Comparison of ENCODE assay signal across 10 mouse cellular contexts in genomic region chr14:75179255-75179963, GRCm38 (mm10). TPM values are rescaled to one million over a fixed set of nuclear protein-coding genes. Genes with fewer than 3 reads are reported as not detected.
DNase-seq lines count a peak whose midpoint lies in the region; ATAC-seq and TF ChIP-seq lines count a peak whose summit lies in the region.
"Had no signal": no experiment of that assay in that cellular context is flagged by ENCODE, and none has a peak within 500 bp of the region (broad histone marks: within the 10 kb centered on the region; RNA-seq: fewer than 3 reads in every experiment).

No protein-coding gene starts in this region.

- H3K9ac ChIP-seq in heart, embryonic 12.5 days, result no peak overlapping the region
- peak overlapping the region; percentile 72 for H3K9ac ChIP-seq in liver, postnatal 0 days (replicated peaks)
- no peak overlapping the region for H3K9ac ChIP-seq in neural tube, embryonic 15.5 days (replicated peaks)
- no peak overlapping the region for H3K9ac ChIP-seq in hindbrain, embryonic 12.5 days

- 75% methylated on average over 20 of the region's 20 CpGs for WGBS in heart, embryonic 12.5 days
- 33% methylated on average over 20 of the region's 20 CpGs for WGBS in liver, postnatal 0 days (ENCODE audit: insufficient replicate concordance)
- 86% methylated on average over 20 of the region's 20 CpGs for WGBS in neural tube, embryonic 15.5 days
- 87% methylated on average over 20 of the region's 20 CpGs for WGBS in hindbrain, embryonic 12.5 days

- H3K27me3 ChIP-seq in heart, embryonic 12.5 days (replicated peaks), result no peaks in the 10 kb centered on the region
- H3K27me3 ChIP-seq in liver, postnatal 0 days (ENCODE audit: insufficient read depth, low read length), result no peaks in the 10 kb centered on the region
- H3K27me3 ChIP-seq in neural tube, embryonic 15.5 days (replicated peaks), result no peaks in the 10 kb centered on the region
- H3K27me3 ChIP-seq in hindbrain, embryonic 12.5 days, result no peaks in the 10 kb centered on the region

- peaks cover 18% of the 10 kb centered on the region for H3K4me1 ChIP-seq in heart, embryonic 12.5 days (replicated peaks)
- peaks cover 32% of the 10 kb centered on the region for H3K4me1 ChIP-seq in liver, postnatal 0 days (ENCODE audit: insufficient read depth)
- H3K4me1 ChIP-seq in neural tube, embryonic 15.5 days, result no peaks in the 10 kb centered on the region
- no peaks in the 10 kb centered on the region for H3K4me1 ChIP-seq in hindbrain, embryonic 12.5 days

- H3K36me3 ChIP-seq in heart, embryonic 12.5 days, result no peaks in the 10 kb centered on the region
- H3K36me3 ChIP-seq in liver, postnatal 0 days (replicated peaks; ENCODE audit: insufficient read depth, low read length), result no peaks in the 10 kb centered on the region
- no peaks in the 10 kb centered on the region for H3K36me3 ChIP-seq in neural tube, embryonic 15.5 days
- no peaks in the 10 kb centered on the region for H3K36me3 ChIP-seq in hindbrain, embryonic 12.5 days

- DNase-seq in heart, adult 11 months, result peak; percentile 93
- peak; percentile 88 for DNase-seq in T-cell, adult 2 months (ENCODE audit: low spot score)
- DNase-seq in liver, postnatal 0 days, result peak; percentile 69
- peak; percentile 32 to 45 for DNase-seq in spleen, postnatal 14 days (ENCODE audit: low spot score in 2 of 2)
- no peak for DNase-seq in adrenal gland, postnatal 10 days

- no peak for TF ChIP-seq CTCF in liver, postnatal 0 days (IDR thresholded peaks at IDR 0.05; ENCODE audit: low read depth)

- TF ChIP-seq EP300 in liver, postnatal 0 days (IDR thresholded peaks at IDR 0.05; ENCODE audit: low read depth), result peak; percentile 52; the same call in 1 of the 2 replicates

- H3K4me3 ChIP-seq in heart, embryonic 12.5 days, result no peak overlapping the region
- H3K4me3 ChIP-seq in liver, postnatal 0 days (ENCODE audit: low read depth, low read length), result peak overlapping the region; percentile 51
- H3K4me3 ChIP-seq in neural tube, embryonic 15.5 days (replicated peaks), result no peak overlapping the region
- no peak overlapping the region for H3K4me3 ChIP-seq in hindbrain, embryonic 12.5 days

- H3K4me2 ChIP-seq in heart, embryonic 12.5 days, result no peak overlapping the region
- H3K4me2 ChIP-seq in liver, postnatal 0 days (ENCODE audit: low read depth, low read length), result peak overlapping the region; percentile 77
- no peak overlapping the region for H3K4me2 ChIP-seq in neural tube, embryonic 15.5 days
- H3K4me2 ChIP-seq in hindbrain, embryonic 12.5 days (replicated peaks), result no peak overlapping the region

- no peaks in the 10 kb centered on the region for H3K9me3 ChIP-seq in heart, embryonic 12.5 days (replicated peaks)
- H3K9me3 ChIP-seq in liver, postnatal 0 days (ENCODE audit: low read length), result no peaks in the 10 kb centered on the region
- no peaks in the 10 kb centered on the region for H3K9me3 ChIP-seq in neural tube, embryonic 15.5 days (replicated peaks)
- no peaks in the 10 kb centered on the region for H3K9me3 ChIP-seq in hindbrain, embryonic 12.5 days (replicated peaks)

- no peak overlapping the region for H3K27ac ChIP-seq in heart, embryonic 12.5 days (ENCODE audit: poor library complexity, severe bottlenecking)
- H3K27ac ChIP-seq in liver, postnatal 0 days (ENCODE audit: low read depth), result peak overlapping the region; percentile 96
- H3K27ac ChIP-seq in neural tube, embryonic 15.5 days (replicated peaks), result no peak overlapping the region
- H3K27ac ChIP-seq in hindbrain, embryonic 12.5 days, result no peak overlapping the region

- ATAC-seq in heart, embryonic 12.5 days (ENCODE audit: insufficient number of reproducible peaks, low FRiP score), result no peak
- ATAC-seq in liver, postnatal 0 days, result peak; percentile 54
- ATAC-seq in neural tube, embryonic 15.5 days (ENCODE audit: low FRiP score), result no peak
- no peak for ATAC-seq in hindbrain, embryonic 12.5 days (ENCODE audit: low FRiP score)
- ATAC-seq: Patski had no signal

RNA-seq across cellular contexts. Expression of gene Lcp1, which starts 48.5 kb away (rescaled TPM):
- 36.1 and 37.2 TPM in 2 replicates for polyA plus RNA-seq in heart, embryonic 12.5 days (2016; fragmentation: Nextera tagmentation; extraction: Ambion mirVana)
- polyA plus RNA-seq in liver, postnatal 0 days (2015; fragmentation: Nextera tagmentation; extraction: Ambion mirVana), result 39.4 and 45.5 TPM in 2 replicates
- 12.4 and 38.7 TPM in 2 replicates for polyA plus RNA-seq in neural tube, embryonic 15.5 days (2015; fragmentation: Nextera tagmentation; extraction: Ambion mirVana)
- 10 to 100 TPM; 24.7 to 28.1 TPM for total RNA-seq in adrenal gland, postnatal 10 days (2021)
- polyA plus RNA-seq in hindbrain, embryonic 12.5 days (2016; fragmentation: Nextera tagmentation; extraction: Ambion mirVana), result 19.8 and 28.2 TPM in 2 replicates

RNA-seq across cellular contexts. Expression of gene Lrrc63, which starts 48.7 kb away (rescaled TPM):
- not detected in 2 replicates for polyA plus RNA-seq in heart, embryonic 12.5 days (2016; fragmentation: Nextera tagmentation; extraction: Ambion mirVana)
- not detected in 2 replicates for polyA plus RNA-seq in liver, postnatal 0 days (2015; fragmentation: Nextera tagmentation; extraction: Ambion mirVana)
- polyA plus RNA-seq in neural tube, embryonic 15.5 days (2015; fragmentation: Nextera tagmentation; extraction: Ambion mirVana), result not detected in 2 replicates
- not detected for total RNA-seq in adrenal gland, postnatal 10 days (2021)
- 0.08 and 0.17 TPM in 2 replicates for polyA plus RNA-seq in hindbrain, embryonic 12.5 days (2016; fragmentation: Nextera tagmentation; extraction: Ambion mirVana)
- total RNA-seq: heart, postnatal 10 days had no signal
- polyA plus RNA-seq: Patski had no signal
